Mouse (Mus musculus): ENCODE data around the gene Myo3a. TPM values are rescaled to one million over a fixed set of nuclear protein-coding genes. Genes with fewer than 3 reads are reported as not detected.

The Myo3a gene
- polyA plus RNA-seq, 1 experiment from 2014 or later = not detected

GRCm38 (mm10) chr2:22625096-22625960 lies 398.0 kb downstream of the Myo3a start:
- no peaks in the 10 kb centered on the region for H3K4me1 ChIP-seq (replicated peaks; ENCODE audit: control insufficient read depth, insufficient read depth, low read length)
- H3K9me3 ChIP-seq (ENCODE audit: control insufficient read depth) = no peaks in the 10 kb centered on the region
- no peak overlapping the region for H3K9ac ChIP-seq (ENCODE audit: low read depth, low read length)
- WGBS = 17% methylated on average over 16 of the region's 16 CpGs
- H3K27ac ChIP-seq (ENCODE audit: low read depth, low read length) = no peak overlapping the region
- no peaks in the 10 kb centered on the region for H3K36me3 ChIP-seq (ENCODE audit: control insufficient read depth, insufficient read depth)
- H3K4me3 ChIP-seq (ENCODE audit: low read depth, low read length) = no peak overlapping the region
- H3K4me2 ChIP-seq (replicated peaks; ENCODE audit: low read depth) = no peak overlapping the region
- no peak for TF ChIP-seq CTCF (IDR thresholded peaks at IDR 0.05; ENCODE audit: low read depth)
- H3K27me3 ChIP-seq (replicated peaks; ENCODE audit: control insufficient read depth, insufficient read depth, low read length) = peaks cover 75% of the 10 kb centered on the region
- no peak for ATAC-seq

- Histone ChIP-seq H3K4me2 (replicated peaks; ENCODE audit: low read depth) (no peak overlapping the region), H3K27me3 (replicated peaks; ENCODE audit: control insufficient read depth, insufficient read depth, low read length) (peaks cover 56% of the 10 kb centered on the region)
- TF ChIP-seq CTCF (IDR thresholded peaks at IDR 0.05; ENCODE audit: low read depth) = no peak
Measured at GRCm38 (mm10) chr2:22627147-22627666, 399.9 kb downstream of the Myo3a start.

GRCm38 (mm10) chr2:22627819-22628432 lies 400.6 kb downstream of the Myo3a start:
- Histone ChIP-seq H3K4me2 (replicated peaks; ENCODE audit: low read depth) (no peak overlapping the region), H3K4me1 (replicated peaks; ENCODE audit: control insufficient read depth, insufficient read depth, low read length) (no peaks in the 10 kb centered on the region), H3K27ac (ENCODE audit: low read depth, low read length) (no peak overlapping the region), H3K36me3 (ENCODE audit: control insufficient read depth, insufficient read depth) (no peaks in the 10 kb centered on the region), H3K9me3 (ENCODE audit: control insufficient read depth) (no peaks in the 10 kb centered on the region), H3K27me3 (replicated peaks; ENCODE audit: control insufficient read depth, insufficient read depth, low read length) (peaks cover 49% of the 10 kb centered on the region), H3K4me3 (ENCODE audit: low read depth, low read length) (no peak overlapping the region), H3K9ac (ENCODE audit: low read depth, low read length) (no peak overlapping the region)
- no peak for TF ChIP-seq CTCF (IDR thresholded peaks at IDR 0.05; ENCODE audit: low read depth)
- WGBS = 35% methylated on average over 5 of the region's 5 CpGs
- ATAC-seq = no peak

More at GRCm38 (mm10) chr2:22627147-22627666, 399.9 kb downstream of the Myo3a start:
- Histone ChIP-seq H3K36me3 (ENCODE audit: control insufficient read depth, insufficient read depth) (no peaks in the 10 kb centered on the region), H3K9ac (ENCODE audit: low read depth, low read length) (no peak overlapping the region), H3K4me1 (replicated peaks; ENCODE audit: control insufficient read depth, insufficient read depth, low read length) (no peaks in the 10 kb centered on the region), H3K9me3 (ENCODE audit: control insufficient read depth) (no peaks in the 10 kb centered on the region), H3K27ac (ENCODE audit: low read depth, low read length) (no peak overlapping the region), H3K4me3 (ENCODE audit: low read depth, low read length) (no peak overlapping the region)
- no peak for ATAC-seq
- WGBS = 40% methylated on average over 3 of the region's 3 CpGs

GRCm38 (mm10) chr2:22634766-22635165 lies 407.5 kb downstream of the Myo3a start:
- peak; percentile 73 for TF ChIP-seq CTCF (IDR thresholded peaks at IDR 0.05; ENCODE audit: low read depth)
- H3K36me3 ChIP-seq (ENCODE audit: control insufficient read depth, insufficient read depth) = no peaks in the 10 kb centered on the region
- H3K9ac ChIP-seq (ENCODE audit: low read depth, low read length) = no peak overlapping the region
- no peaks in the 10 kb centered on the region for H3K27me3 ChIP-seq (replicated peaks; ENCODE audit: control insufficient read depth, insufficient read depth, low read length)
- H3K9me3 ChIP-seq (ENCODE audit: control insufficient read depth) = no peaks in the 10 kb centered on the region
- no peak overlapping the region for H3K4me2 ChIP-seq (replicated peaks; ENCODE audit: low read depth)
- no peak overlapping the region for H3K27ac ChIP-seq (ENCODE audit: low read depth, low read length)
- no peak overlapping the region for H3K4me3 ChIP-seq (ENCODE audit: low read depth, low read length)
- 34% methylated on average over 8 of the region's 8 CpGs for whole genome bisulfite sequencing
- H3K4me1 ChIP-seq (replicated peaks; ENCODE audit: control insufficient read depth, insufficient read depth, low read length) = no peaks in the 10 kb centered on the region
- ATAC-seq = no peak

GRCm38 (mm10) chr2:22646134-22646533 lies 418.8 kb downstream of the Myo3a start:
- Histone ChIP-seq H3K27ac (ENCODE audit: low read depth, low read length) (no peak overlapping the region), H3K4me1 (replicated peaks; ENCODE audit: control insufficient read depth, insufficient read depth, low read length) (no peaks in the 10 kb centered on the region), H3K27me3 (replicated peaks; ENCODE audit: control insufficient read depth, insufficient read depth, low read length) (no peaks in the 10 kb centered on the region), H3K4me3 (ENCODE audit: low read depth, low read length) (no peak overlapping the region), H3K4me2 (replicated peaks; ENCODE audit: low read depth) (no peak overlapping the region), H3K9ac (ENCODE audit: low read depth, low read length) (no peak overlapping the region), H3K36me3 (ENCODE audit: control insufficient read depth, insufficient read depth) (no peaks in the 10 kb centered on the region), H3K9me3 (ENCODE audit: control insufficient read depth) (no peaks in the 10 kb centered on the region)
- ATAC-seq = no peak
- WGBS = 71% methylated on average over 1 of the region's 1 CpGs
- TF ChIP-seq CTCF (IDR thresholded peaks at IDR 0.05; ENCODE audit: low read depth) = no peak

- Histone ChIP-seq H3K27ac (ENCODE audit: low read depth, low read length) (no peak overlapping the region), H3K4me1 (replicated peaks; ENCODE audit: control insufficient read depth, insufficient read depth, low read length) (no peaks in the 10 kb centered on the region), H3K27me3 (replicated peaks; ENCODE audit: control insufficient read depth, insufficient read depth, low read length) (no peaks in the 10 kb centered on the region), H3K4me3 (ENCODE audit: low read depth, low read length) (no peak overlapping the region), H3K36me3 (ENCODE audit: control insufficient read depth, insufficient read depth) (no peaks in the 10 kb centered on the region), H3K9me3 (ENCODE audit: control insufficient read depth) (no peaks in the 10 kb centered on the region), H3K4me2 (replicated peaks; ENCODE audit: low read depth) (no peak overlapping the region), H3K9ac (ENCODE audit: low read depth, low read length) (no peak overlapping the region)
- 55% methylated on average over 1 of the region's 1 CpGs for WGBS
- no peak for ATAC-seq
- TF ChIP-seq CTCF (IDR thresholded peaks at IDR 0.05; ENCODE audit: low read depth) = no peak
Measured at GRCm38 (mm10) chr2:22648394-22648793, 421.1 kb downstream of the Myo3a start.
